Comparison of ENCODE assay signal across 8 mouse cellular contexts in genomic region chr7:80401860-80402641, GRCm38 (mm10). TPM values are rescaled to one million over a fixed set of nuclear protein-coding genes. Genes with fewer than 3 reads are reported as not detected.
DNase-seq lines count a peak whose midpoint lies in the region; ATAC-seq and TF ChIP-seq lines count a peak whose summit lies in the region.

No protein-coding gene starts in this region.

- TF ChIP-seq POLR2A in bone marrow macrophage, adult 2 months (IDR thresholded peaks at IDR 0.05; ENCODE audit: borderline replicate concordance, low read depth, low read length), result no peak

- H3K27ac ChIP-seq in bone marrow macrophage, adult 2 months (ENCODE audit: insufficient read depth, low read depth, low read length), result peak overlapping the region; percentile 45
- H3K27ac ChIP-seq in forebrain, embryonic 14.5 days (ENCODE audit: low read depth, low read length), result peak overlapping the region; percentile 71; the same call in 1 of the 2 replicates
- peak overlapping the region; percentile 93 for H3K27ac ChIP-seq in hindbrain, postnatal 0 days
- peak overlapping the region; percentile 79 for H3K27ac ChIP-seq in liver, embryonic 12.5 days

- peak overlapping the region; percentile 93 for H3K4me2 ChIP-seq in forebrain, embryonic 14.5 days (ENCODE audit: low read length)
- H3K4me2 ChIP-seq in hindbrain, postnatal 0 days (ENCODE audit: low read depth, low read length), result peak overlapping the region; percentile 87
- peak overlapping the region; percentile 98 for H3K4me2 ChIP-seq in liver, embryonic 12.5 days

- no peaks in the 10 kb centered on the region for H3K27me3 ChIP-seq in forebrain, embryonic 14.5 days (replicated peaks; ENCODE audit: control insufficient read depth, insufficient read depth, low read length)
- H3K27me3 ChIP-seq in hindbrain, postnatal 0 days (ENCODE audit: insufficient read depth, low read length), result no peaks in the 10 kb centered on the region
- peaks cover 79% of the 10 kb centered on the region for H3K27me3 ChIP-seq in liver, embryonic 12.5 days (replicated peaks)

- H3K4me1 ChIP-seq in bone marrow macrophage, adult 2 months (ENCODE audit: control insufficient read depth, insufficient read depth, low read length), result peaks cover 45% of the 10 kb centered on the region
- H3K4me1 ChIP-seq in forebrain, embryonic 14.5 days (ENCODE audit: control insufficient read depth, insufficient read depth, low read length), result peaks cover 12% of the 10 kb centered on the region
- H3K4me1 ChIP-seq in hindbrain, postnatal 0 days (ENCODE audit: insufficient read depth, low read length), result peaks cover 18% of the 10 kb centered on the region
- H3K4me1 ChIP-seq in liver, embryonic 12.5 days, result peaks cover 48% of the 10 kb centered on the region

- no peaks in the 10 kb centered on the region for H3K9me3 ChIP-seq in forebrain, embryonic 14.5 days (replicated peaks; ENCODE audit: control insufficient read depth, low read length)
- no peaks in the 10 kb centered on the region for H3K9me3 ChIP-seq in hindbrain, postnatal 0 days (ENCODE audit: low read length)
- no peaks in the 10 kb centered on the region for H3K9me3 ChIP-seq in liver, embryonic 12.5 days (replicated peaks)

- H3K4me3 ChIP-seq in bone marrow macrophage, adult 2 months (ENCODE audit: insufficient read depth, low read length), result peak overlapping the region; percentile 76
- H3K4me3 ChIP-seq in forebrain, embryonic 14.5 days (ENCODE audit: low read depth, low read length), result peak overlapping the region; percentile 93
- H3K4me3 ChIP-seq in hindbrain, postnatal 0 days (ENCODE audit: low read length), result peak overlapping the region; percentile 89
- H3K4me3 ChIP-seq in liver, embryonic 12.5 days, result peak overlapping the region; percentile 76

- peak; percentile 60 for DNase-seq in cerebellum, adult 11-12 months
- no peak for DNase-seq in cerebellum, adult 11 months
- peak; percentile 21 for DNase-seq in forebrain, embryonic 14.5 days (ENCODE audit: low spot score)
- DNase-seq in hindbrain, postnatal 0 days (ENCODE audit: low spot score), result peak; percentile 49
- DNase-seq in naive thymus-derived CD4-positive, alpha-beta T cell, adult 2 months (ENCODE audit: low read depth), result peak; percentile 54
- DNase-seq in urinary bladder, postnatal 25 days (ENCODE audit: low spot score), result peak; percentile 45

- ATAC-seq in forebrain, embryonic 14.5 days, result peak; percentile 51
- ATAC-seq in hindbrain, postnatal 0 days, result peak; percentile 63
- ATAC-seq in liver, embryonic 12.5 days, result peak; percentile 47

- H3K36me3 ChIP-seq in forebrain, embryonic 14.5 days (ENCODE audit: control insufficient read depth, insufficient read depth, low read length), result 0 out of 2 replicates have a peak, but pooled peaks cover 6% of the 10 kb centered on the region
- no peaks in the 10 kb centered on the region; the same call in 1 of the 2 replicates for H3K36me3 ChIP-seq in hindbrain, postnatal 0 days (ENCODE audit: insufficient read depth, low read length)
- H3K36me3 ChIP-seq in liver, embryonic 12.5 days, result peaks cover 20% of the 10 kb centered on the region

- no peak for TF ChIP-seq CTCF in bone marrow macrophage, adult 2 months (IDR thresholded peaks at IDR 0.05; ENCODE audit: low read depth, low read length)
- no peak for TF ChIP-seq CTCF in hindbrain, postnatal 0 days (IDR thresholded peaks at IDR 0.05; ENCODE audit: low read depth)

- peak overlapping the region; percentile 93 for H3K9ac ChIP-seq in forebrain, embryonic 14.5 days (ENCODE audit: low read length)
- H3K9ac ChIP-seq in hindbrain, postnatal 0 days (replicated peaks; ENCODE audit: low read length), result peak overlapping the region; percentile 94
- H3K9ac ChIP-seq in liver, embryonic 12.5 days, result peak overlapping the region; percentile 82

- WGBS in forebrain, embryonic 14.5 days, result under 1% methylated on average over 44 of the region's 102 CpGs
- WGBS in hindbrain, postnatal 0 days, result under 1% methylated on average over 80 of the region's 102 CpGs
- WGBS in liver, embryonic 12.5 days (ENCODE audit: insufficient replicate concordance), result under 1% methylated on average over 92 of the region's 102 CpGs

RNA-seq across cellular contexts. Expression of gene Furin, which starts 3.2 kb away (rescaled TPM):
- polyA plus RNA-seq in bone marrow macrophage, adult 2 months (2012; ENCODE audit: insufficient read depth, insufficient read length, missing spikeins), result 70.6 and 73.7 TPM in 2 replicates
- polyA plus RNA-seq in forebrain, embryonic 14.5 days (2014; fragmentation: Nextera tagmentation; extraction: Ambion mirVana), result 3.9 and 4.1 TPM in 2 replicates
- total RNA-seq in hindbrain, postnatal 0 days (2014; rRNA removed), result 25.4 and 25.9 TPM in 2 replicates
- 6.6 and 6.8 TPM in 2 replicates for polyA plus RNA-seq in hindbrain, postnatal 0 days (2015; fragmentation: Nextera tagmentation; extraction: Ambion mirVana)
- 5.6 and 5.9 TPM in 2 replicates for polyA plus RNA-seq in liver, embryonic 12.5 days (2016; fragmentation: Nextera tagmentation; extraction: Ambion mirVana)

RNA-seq across cellular contexts. Expression of gene Fes, which starts 14.3 kb away (rescaled TPM):
- 238 TPM in 2 replicates for polyA plus RNA-seq in bone marrow macrophage, adult 2 months (2012; ENCODE audit: insufficient read depth, insufficient read length, missing spikeins)
- polyA plus RNA-seq in forebrain, embryonic 14.5 days (2014; fragmentation: Nextera tagmentation; extraction: Ambion mirVana), result 2.4 and 3.5 TPM in 2 replicates
- 10.3 and 16.1 TPM in 2 replicates for total RNA-seq in hindbrain, postnatal 0 days (2014; rRNA removed)
- 4.9 and 5.6 TPM in 2 replicates for polyA plus RNA-seq in hindbrain, postnatal 0 days (2015; fragmentation: Nextera tagmentation; extraction: Ambion mirVana)
- 10.3 and 11.4 TPM in 2 replicates for polyA plus RNA-seq in liver, embryonic 12.5 days (2016; fragmentation: Nextera tagmentation; extraction: Ambion mirVana)

RNA-seq across cellular contexts. Expression of gene Man2a2, which starts 30.9 kb away (rescaled TPM):
- 75.2 and 75.7 TPM in 2 replicates for polyA plus RNA-seq in bone marrow macrophage, adult 2 months (2012; ENCODE audit: insufficient read depth, insufficient read length, missing spikeins)
- polyA plus RNA-seq in forebrain, embryonic 14.5 days (2014; fragmentation: Nextera tagmentation; extraction: Ambion mirVana), result 7.6 and 10.5 TPM in 2 replicates
- 55.5 and 61.3 TPM in 2 replicates for total RNA-seq in hindbrain, postnatal 0 days (2014; rRNA removed)
- polyA plus RNA-seq in hindbrain, postnatal 0 days (2015; fragmentation: Nextera tagmentation; extraction: Ambion mirVana), result 14.2 and 15.7 TPM in 2 replicates
- polyA plus RNA-seq in liver, embryonic 12.5 days (2016; fragmentation: Nextera tagmentation; extraction: Ambion mirVana), result 5.8 and 6.5 TPM in 2 replicates

RNA-seq across cellular contexts. Expression of gene Hddc3, which starts 59.1 kb away (rescaled TPM):
- polyA plus RNA-seq in bone marrow macrophage, adult 2 months (2012; ENCODE audit: insufficient read depth, insufficient read length, missing spikeins), result 6.2 and 7.5 TPM in 2 replicates
- polyA plus RNA-seq in forebrain, embryonic 14.5 days (2014; fragmentation: Nextera tagmentation; extraction: Ambion mirVana), result 27.2 and 30.7 TPM in 2 replicates
- 30.1 and 32.2 TPM in 2 replicates for total RNA-seq in hindbrain, postnatal 0 days (2014; rRNA removed)
- polyA plus RNA-seq in hindbrain, postnatal 0 days (2015; fragmentation: Nextera tagmentation; extraction: Ambion mirVana), result 13.9 and 15.5 TPM in 2 replicates
- 5.1 and 6.8 TPM in 2 replicates for polyA plus RNA-seq in liver, embryonic 12.5 days (2016; fragmentation: Nextera tagmentation; extraction: Ambion mirVana)

Comparison
In these comparisons a context has a peak if more than half of its experiments do, and no peak if none do; other contexts are left out.
1. RNA of gene Fes, which starts 14.3 kb away (polyA plus RNA-seq): 238 TPM in bone marrow macrophage, adult 2 months; 10.3 to 11.4 TPM in liver, embryonic 12.5 days, 4.9 to 5.6 TPM in hindbrain, postnatal 0 days and 2.4 to 3.5 TPM in forebrain, embryonic 14.5 days; every median in the first group is over 10 times any median in the second.
2. Peak in every context shown above with its lines, with median percentiles within 50 percentile points of each other: H3K27ac ChIP-seq, H3K4me3 ChIP-seq, ATAC-seq, H3K4me2 ChIP-seq and H3K9ac ChIP-seq.